Mouse (Mus musculus): Measurements from ENCODE around the gene Tapbp. TPM values are rescaled to one million over a fixed set of nuclear protein-coding genes. Genes with fewer than 3 reads are reported as not detected.

Tapbp gene
- polyA plus RNA-seq, 1 experiment from 2014 or later: 64.3 TPM

- Histone ChIP-seq H3K4me2 (ENCODE audit: low read depth, low read length) (no peak overlapping the region), H3K4me1 (ENCODE audit: control insufficient read depth, insufficient read depth, low read length) (peaks cover 23% of the 10 kb centered on the region), H3K9ac (ENCODE audit: low read length) (no peak overlapping the region), H3K9me3 (replicated peaks; ENCODE audit: control insufficient read depth, low read length) (no peaks in the 10 kb centered on the region), H3K27ac (ENCODE audit: low read length) (no peak overlapping the region), H3K27me3 (ENCODE audit: control insufficient read depth, insufficient read depth, low read length) (no peaks in the 10 kb centered on the region), H3K4me3 (ENCODE audit: low read length) (no peak overlapping the region), H3K36me3 (ENCODE audit: control insufficient read depth, insufficient read depth) (peaks cover 26% of the 10 kb centered on the region)
- ATAC-seq (replicated peaks; ENCODE audit: extremely low read depth, insufficient read depth, low FRiP score): no peak
- WGBS: 76% methylated on average over 18 of the region's 18 CpGs
Observed at GRCm38 (mm10) chr17:33917656-33918292, 2.1 kb downstream of the Tapbp start.

- Histone ChIP-seq H3K27ac (ENCODE audit: low read length) (peak overlapping the region; percentile 89), H3K27me3 (ENCODE audit: control insufficient read depth, insufficient read depth, low read length) (no peaks in the 10 kb centered on the region), H3K9ac (ENCODE audit: low read length) (peak overlapping the region; percentile 86), H3K4me3 (ENCODE audit: low read length) (peak overlapping the region; percentile 85), H3K4me1 (ENCODE audit: control insufficient read depth, insufficient read depth, low read length) (peaks cover 23% of the 10 kb centered on the region), H3K4me2 (ENCODE audit: low read depth, low read length) (peak overlapping the region; percentile 97), H3K9me3 (replicated peaks; ENCODE audit: control insufficient read depth, low read length) (no peaks in the 10 kb centered on the region), H3K36me3 (ENCODE audit: control insufficient read depth, insufficient read depth) (peaks cover 20% of the 10 kb centered on the region)
- no peak for ATAC-seq (replicated peaks; ENCODE audit: extremely low read depth, insufficient read depth, low FRiP score)
- 55% methylated on average over 37 of the region's 37 CpGs for WGBS
Observed at GRCm38 (mm10) chr17:33918293-33919203, 2.8 kb downstream of the Tapbp start.

- H3K4me1 ChIP-seq (ENCODE audit: control insufficient read depth, insufficient read depth, low read length): peaks cover 23% of the 10 kb centered on the region
- peaks cover 10% of the 10 kb centered on the region for H3K36me3 ChIP-seq (ENCODE audit: control insufficient read depth, insufficient read depth)
- H3K9me3 ChIP-seq (replicated peaks; ENCODE audit: control insufficient read depth, low read length): no peaks in the 10 kb centered on the region
- peak overlapping the region; percentile 86 for H3K9ac ChIP-seq (ENCODE audit: low read length)
- H3K4me2 ChIP-seq (ENCODE audit: low read depth, low read length): peak overlapping the region; percentile 97
- H3K4me3 ChIP-seq (ENCODE audit: low read length): peak overlapping the region; percentile 85
- under 1% methylated on average over 52 of the region's 52 CpGs for WGBS
- H3K27ac ChIP-seq (ENCODE audit: low read length): peak overlapping the region; percentile 89
- H3K27me3 ChIP-seq (ENCODE audit: control insufficient read depth, insufficient read depth, low read length): no peaks in the 10 kb centered on the region
- ATAC-seq (replicated peaks; ENCODE audit: extremely low read depth, insufficient read depth, low FRiP score): peak; percentile 34
Observed at GRCm38 (mm10) chr17:33919351-33920281, 3.9 kb downstream of the Tapbp start.

GRCm38 (mm10) chr17:33920282-33921097 lies 4.8 kb downstream of the Tapbp start:
- peak overlapping the region; percentile 85 for H3K4me3 ChIP-seq (ENCODE audit: low read length)
- H3K27ac ChIP-seq (ENCODE audit: low read length): peak overlapping the region; percentile 89
- under 1% methylated on average over 36 of the region's 36 CpGs for WGBS
- peaks cover 17% of the 10 kb centered on the region for H3K4me1 ChIP-seq (ENCODE audit: control insufficient read depth, insufficient read depth, low read length)
- H3K9ac ChIP-seq (ENCODE audit: low read length): peak overlapping the region; percentile 86
- ATAC-seq (replicated peaks; ENCODE audit: extremely low read depth, insufficient read depth, low FRiP score): peak; percentile 8; the same call in 1 of the 2 replicates
- H3K36me3 ChIP-seq (ENCODE audit: control insufficient read depth, insufficient read depth): peaks cover 13% of the 10 kb centered on the region
- H3K4me2 ChIP-seq (ENCODE audit: low read depth, low read length): peak overlapping the region; percentile 97
- H3K27me3 ChIP-seq (ENCODE audit: control insufficient read depth, insufficient read depth, low read length): no peaks in the 10 kb centered on the region
- H3K9me3 ChIP-seq (replicated peaks; ENCODE audit: control insufficient read depth, low read length): no peaks in the 10 kb centered on the region

GRCm38 (mm10) chr17:33921361-33921760 lies 5.7 kb downstream of the Tapbp start:
- Histone ChIP-seq H3K4me3 (ENCODE audit: low read length) (no peak overlapping the region), H3K27me3 (ENCODE audit: control insufficient read depth, insufficient read depth, low read length) (no peaks in the 10 kb centered on the region), H3K4me1 (ENCODE audit: control insufficient read depth, insufficient read depth, low read length) (peaks cover 17% of the 10 kb centered on the region), H3K27ac (ENCODE audit: low read length) (no peak overlapping the region), H3K4me2 (ENCODE audit: low read depth, low read length) (no peak overlapping the region), H3K9me3 (replicated peaks; ENCODE audit: control insufficient read depth, low read length) (no peaks in the 10 kb centered on the region), H3K9ac (ENCODE audit: low read length) (no peak overlapping the region), H3K36me3 (ENCODE audit: control insufficient read depth, insufficient read depth) (peaks cover 13% of the 10 kb centered on the region)
- WGBS: 85% methylated on average over 7 of the region's 7 CpGs
- ATAC-seq (replicated peaks; ENCODE audit: extremely low read depth, insufficient read depth, low FRiP score): no peak

GRCm38 (mm10) chr17:33924577-33925283 lies 9.0 kb downstream of the Tapbp start:
- H3K4me2 ChIP-seq (ENCODE audit: low read depth, low read length): no peak overlapping the region
- H3K27me3 ChIP-seq (ENCODE audit: control insufficient read depth, insufficient read depth, low read length): no peaks in the 10 kb centered on the region
- H3K27ac ChIP-seq (ENCODE audit: low read length): no peak overlapping the region
- WGBS: 82% methylated on average over 10 of the region's 10 CpGs
- H3K9me3 ChIP-seq (replicated peaks; ENCODE audit: control insufficient read depth, low read length): no peaks in the 10 kb centered on the region
- peaks cover 7% of the 10 kb centered on the region; the same call in 1 of the 2 replicates for H3K4me1 ChIP-seq (ENCODE audit: control insufficient read depth, insufficient read depth, low read length)
- no peak overlapping the region for H3K9ac ChIP-seq (ENCODE audit: low read length)
- 0 out of 2 replicates have a peak, but pooled peaks cover 3% of the 10 kb centered on the region for H3K36me3 ChIP-seq (ENCODE audit: control insufficient read depth, insufficient read depth)
- H3K4me3 ChIP-seq (ENCODE audit: low read length): no peak overlapping the region
- ATAC-seq (replicated peaks; ENCODE audit: extremely low read depth, insufficient read depth, low FRiP score): no peak

- H3K27me3 ChIP-seq (ENCODE audit: control insufficient read depth, insufficient read depth, low read length): no peaks in the 10 kb centered on the region
- H3K9ac ChIP-seq (ENCODE audit: low read length): no peak overlapping the region
- peaks cover 7% of the 10 kb centered on the region for H3K4me1 ChIP-seq (ENCODE audit: control insufficient read depth, insufficient read depth, low read length)
- no peak overlapping the region for H3K4me2 ChIP-seq (ENCODE audit: low read depth, low read length)
- no peak for ATAC-seq (replicated peaks; ENCODE audit: extremely low read depth, insufficient read depth, low FRiP score)
- WGBS: 81% methylated on average over 21 of the region's 21 CpGs
- H3K9me3 ChIP-seq (replicated peaks; ENCODE audit: control insufficient read depth, low read length): no peaks in the 10 kb centered on the region
- no peak overlapping the region for H3K27ac ChIP-seq (ENCODE audit: low read length)
- H3K4me3 ChIP-seq (ENCODE audit: low read length): no peak overlapping the region
- H3K36me3 ChIP-seq (ENCODE audit: control insufficient read depth, insufficient read depth): 0 out of 2 replicates have a peak, but pooled peaks cover 3% of the 10 kb centered on the region
Observed at GRCm38 (mm10) chr17:33925406-33926116, 9.9 kb downstream of the Tapbp start.

All from heart, embryonic 16.5 days (tissue).